34 mouse cellular contexts compared by ENCODE assay signal in genomic region chr2:35736061-35736460, GRCm38 (mm10).
"Had no signal": no experiment of that assay in that cellular context is flagged by ENCODE, and none has a peak within 500 bp of the region (broad histone marks: within the 10 kb centered on the region; RNA-seq: fewer than 3 reads in every experiment).

No protein-coding gene starts in this region.

- ATAC-seq: hindbrain, embryonic 16.5 days; hindbrain, postnatal 0 days; inflammation-experienced regulatory T-cells, adult 6 months; intestine, embryonic 16.5 days; intestine, postnatal 0 days had no signal

- H3K9me3 ChIP-seq: heart, embryonic 15.5 days; hindbrain, embryonic 10.5 days; hindbrain, embryonic 12.5 days; hindbrain, embryonic 13.5 days; kidney, embryonic 15.5 days had no signal

- H3K4me2 ChIP-seq: heart, embryonic 11.5 days; heart, embryonic 12.5 days; heart, embryonic 13.5 days; heart, embryonic 15.5 days; hindbrain, embryonic 12.5 days; hindbrain, embryonic 13.5 days; hindbrain, embryonic 14.5 days; hindbrain, embryonic 15.5 days; kidney, embryonic 15.5 days had no signal

- H3K4me3 ChIP-seq: heart, embryonic 12.5 days; heart, embryonic 13.5 days; heart, embryonic 15.5 days; hindbrain, embryonic 10.5 days; hindbrain, embryonic 12.5 days; hindbrain, embryonic 13.5 days; hindbrain, embryonic 15.5 days; kidney, embryonic 15.5 days; layer of hippocampus, adult 2 months; left cerebral cortex, adult 2 months had no signal

- H3K36me3 ChIP-seq: hindbrain, embryonic 15.5 days had no signal

- H3K27ac ChIP-seq: heart, embryonic 13.5 days; heart, embryonic 15.5 days; hindbrain, embryonic 10.5 days; hindbrain, embryonic 12.5 days; hindbrain, embryonic 13.5 days; hindbrain, embryonic 14.5 days; hindbrain, embryonic 15.5 days; hindbrain, postnatal 0 days; kidney, embryonic 15.5 days; kidney, postnatal 0 days; layer of hippocampus, adult 2 months; left cerebral cortex, adult 2 months had no signal

- DNase-seq: heart, postnatal 10 days; heart, postnatal 14 days; heart, postnatal 36 days; heart, postnatal 4 days; kidney, adult 11 months; kidney, adult 18-20 months; kidney, adult 2 months; kidney, adult 8-10 months; kidney, adult 9 months; kidney, postnatal 10 days; kidney, postnatal 14 days; kidney, postnatal 25 days; kidney, postnatal 36 days; kidney, postnatal 4 days; layer of hippocampus, adult 9-11 months; layer of hippocampus, postnatal 36 days had no signal

- H3K27me3 ChIP-seq: heart, embryonic 12.5 days; heart, embryonic 13.5 days; heart, embryonic 15.5 days; hindbrain, embryonic 12.5 days; hindbrain, embryonic 13.5 days; hindbrain, embryonic 15.5 days; kidney, embryonic 15.5 days had no signal

- H3K9ac ChIP-seq: heart, embryonic 12.5 days; heart, embryonic 13.5 days; heart, embryonic 15.5 days; hindbrain, embryonic 12.5 days; hindbrain, embryonic 13.5 days; hindbrain, embryonic 14.5 days; hindbrain, embryonic 15.5 days; kidney, embryonic 15.5 days had no signal
